Mouse (Mus musculus) CD4-positive, CD25-positive, alpha-beta regulatory T cell, adult 2 months (primary cell): Measurements from ENCODE around the gene Smyd1.

ENCODE experiments used
- DNase-seq: peaks from one replicate; pipeline ENCODE4 v3.0.0-alpha.2; 2012; ENCODE audit warnings: low read depth, low spot score

The Smyd1 gene

GRCm38 (mm10) chr6:71208691-71209090 lies 113.3 kb downstream of the Smyd1 start:
- DNase-seq = no peak

DNA sequence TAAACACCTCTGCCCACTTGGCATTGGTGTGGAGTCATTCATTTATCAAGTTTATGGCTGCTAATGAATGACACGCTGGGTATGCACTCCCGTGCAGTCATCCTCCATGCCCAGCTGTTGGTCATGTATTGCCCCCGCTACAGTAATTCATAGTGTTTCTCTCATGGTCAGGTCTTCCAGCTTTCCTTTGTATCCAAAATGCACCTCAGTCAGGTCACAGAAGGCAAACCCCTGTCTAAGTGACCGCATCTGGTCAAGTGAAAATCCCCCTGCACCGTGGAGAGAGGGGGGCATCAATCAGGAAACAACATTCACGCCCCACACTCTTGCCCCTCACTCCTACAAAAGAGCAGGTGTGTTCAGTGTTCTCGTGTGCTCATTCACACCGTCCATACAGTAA lies 117.9 kb downstream of the Smyd1 start:
- DNase-seq = no peak

GRCm38 (mm10) chr6:71203674-71204073 lies 118.4 kb downstream of the Smyd1 start:
- DNase-seq = no peak

DNA sequence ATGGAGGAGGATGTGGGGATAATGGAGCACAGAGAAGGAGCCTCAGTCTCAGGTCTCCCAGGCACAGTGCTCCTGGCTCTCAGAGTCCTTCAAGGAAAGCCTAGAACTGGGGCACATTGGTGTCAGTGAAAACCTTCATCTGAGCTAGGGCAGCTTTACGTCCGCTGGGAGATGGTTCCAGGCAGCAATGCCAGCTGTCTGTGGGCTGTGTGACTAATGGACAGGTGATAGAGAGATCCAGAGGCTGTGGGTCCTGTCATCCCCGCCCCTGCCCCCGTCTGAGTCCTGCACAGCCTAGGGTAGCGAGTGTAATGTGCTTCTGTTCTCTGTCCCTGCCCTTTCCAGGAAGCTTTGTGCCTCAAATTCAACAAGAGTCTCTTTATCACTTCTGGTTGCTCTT lies 120.1 kb downstream of the Smyd1 start:
- DNase-seq = no peak

GRCm38 (mm10) chr6:71199612-71200011 lies 122.4 kb downstream of the Smyd1 start, which contains the start of gene Fabp1:
Fabp1 (plus strand) TSS chr6:71199827.
- DNase-seq = no peak

GRCm38 (mm10) chr6:71197636-71198535 lies 124.1 kb downstream of the Smyd1 start:
- DNase-seq = no peak

GRCm38 (mm10) chr6:71196107-71196506 lies 125.9 kb downstream of the Smyd1 start:
- no peak for DNase-seq

DNA sequence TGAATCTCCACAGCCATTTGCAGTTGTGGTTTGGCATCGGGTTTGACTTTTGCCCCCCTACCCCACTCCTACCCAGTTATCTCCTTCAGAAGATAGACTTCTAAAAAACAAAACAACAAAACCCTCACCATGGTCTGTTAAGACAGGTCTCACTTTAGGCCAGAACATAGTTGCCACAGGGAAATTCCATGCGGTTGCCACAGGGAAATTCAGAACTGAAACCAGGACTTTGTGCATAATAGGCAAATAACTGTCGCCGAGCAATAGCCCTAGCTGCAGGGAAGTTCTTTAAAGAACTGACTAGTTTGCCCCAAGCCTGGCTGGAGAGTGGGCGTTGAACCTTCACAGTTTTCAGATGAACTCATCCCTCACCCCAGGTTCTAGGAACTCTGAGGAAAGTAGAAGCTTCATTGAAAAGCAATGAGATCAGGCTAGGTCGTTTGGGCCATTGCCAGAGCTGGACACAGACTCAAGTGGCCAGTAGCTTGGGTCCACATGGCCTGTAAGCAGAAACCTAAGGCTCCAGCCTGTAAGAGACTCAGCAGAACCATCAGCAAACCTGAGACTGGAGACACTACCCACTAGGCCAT lies 128.8 kb downstream of the Smyd1 start:
- DNase-seq = no peak

DNA sequence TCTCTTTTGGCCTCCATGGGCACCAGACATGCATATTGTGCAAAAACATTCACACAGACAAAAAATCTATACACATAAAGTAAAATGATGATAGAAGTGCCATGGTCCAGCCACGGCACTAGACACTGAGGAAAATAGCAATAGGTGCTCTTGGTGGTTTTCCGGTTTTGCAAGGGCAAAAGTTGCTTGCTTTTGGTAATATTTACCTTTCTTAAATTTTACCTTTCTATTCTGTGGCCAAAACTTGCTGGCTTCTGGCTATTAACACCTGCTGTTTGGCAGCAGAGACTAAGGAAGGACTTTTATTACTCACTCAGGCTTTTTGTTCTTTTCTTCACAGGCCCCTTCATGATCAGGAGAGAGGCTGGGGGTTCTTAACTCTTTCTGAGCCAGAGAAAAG lies 131.5 kb downstream of the Smyd1 start:
- no peak for DNase-seq

DNA sequence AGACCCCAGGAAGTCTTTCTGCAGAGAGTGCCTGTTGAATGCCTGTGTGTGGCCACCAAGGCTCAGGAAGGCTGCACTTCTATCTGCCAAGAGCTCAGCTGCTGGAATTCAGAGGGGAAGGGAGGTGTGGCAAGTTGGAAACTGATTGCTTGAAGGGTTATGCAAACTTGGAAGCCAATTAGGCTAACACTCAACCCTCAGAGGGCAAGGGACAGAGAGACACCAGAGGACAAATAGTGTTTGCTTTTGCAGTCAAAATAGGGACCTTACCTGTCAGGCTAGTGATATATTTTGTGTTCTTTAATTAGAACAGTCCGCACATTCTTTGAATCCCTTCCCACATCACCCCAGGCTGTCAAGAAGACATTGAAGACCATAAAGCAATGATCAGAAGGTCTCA lies 132.5 kb downstream of the Smyd1 start:
- no peak for DNase-seq

DNA sequence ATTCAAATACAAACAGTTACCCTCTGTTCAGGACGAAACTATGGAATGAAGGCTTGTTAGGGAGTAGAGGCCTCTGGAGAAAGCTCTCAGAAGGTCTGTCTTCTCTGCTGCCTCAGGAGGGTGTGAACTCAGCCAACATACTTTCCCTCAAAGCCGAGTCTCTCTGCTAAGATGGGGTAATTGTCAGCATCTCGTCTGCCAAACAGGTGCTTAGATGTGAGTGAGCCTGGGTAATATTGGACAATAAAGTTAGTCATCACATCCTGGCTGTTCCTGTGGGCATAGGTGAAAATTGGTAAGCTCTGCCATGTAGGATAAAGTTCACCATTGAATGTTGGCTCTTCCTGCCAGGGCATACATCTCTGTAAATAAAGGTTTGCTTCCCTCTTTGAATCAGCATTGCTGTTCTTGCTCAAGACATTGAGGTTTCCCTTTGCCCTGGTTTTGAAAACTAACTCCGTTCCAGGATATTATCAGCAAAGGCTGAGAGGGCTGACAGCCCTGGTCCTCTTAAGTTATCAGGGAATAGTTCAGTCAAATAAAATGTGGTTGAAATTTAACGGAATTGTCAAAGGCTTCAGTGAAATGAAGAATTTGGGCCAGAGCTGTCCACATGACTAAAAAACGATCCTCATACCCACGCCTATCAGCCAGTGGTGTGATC lies 137.0 kb downstream of the Smyd1 start:
- DNase-seq = no peak

DNA sequence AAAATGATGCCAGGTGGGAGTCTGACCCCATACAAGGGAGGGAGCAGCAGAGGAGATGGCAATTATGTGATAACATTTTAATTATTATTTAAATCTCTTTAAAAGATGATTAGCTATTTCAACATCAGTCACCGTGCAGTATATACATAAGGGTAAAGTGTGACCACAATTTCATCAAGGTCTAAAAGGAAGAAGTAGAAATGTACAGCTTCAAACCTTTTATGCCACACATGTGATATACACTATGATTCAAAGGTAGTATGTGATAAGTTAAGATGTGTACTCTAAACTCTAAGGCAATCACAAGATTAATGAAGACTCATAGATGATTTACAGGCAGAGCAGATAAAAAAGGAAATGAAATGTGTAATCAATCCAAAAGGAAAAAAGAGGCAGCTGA lies 141.4 kb downstream of the Smyd1 start:
- no peak for DNase-seq

DNA sequence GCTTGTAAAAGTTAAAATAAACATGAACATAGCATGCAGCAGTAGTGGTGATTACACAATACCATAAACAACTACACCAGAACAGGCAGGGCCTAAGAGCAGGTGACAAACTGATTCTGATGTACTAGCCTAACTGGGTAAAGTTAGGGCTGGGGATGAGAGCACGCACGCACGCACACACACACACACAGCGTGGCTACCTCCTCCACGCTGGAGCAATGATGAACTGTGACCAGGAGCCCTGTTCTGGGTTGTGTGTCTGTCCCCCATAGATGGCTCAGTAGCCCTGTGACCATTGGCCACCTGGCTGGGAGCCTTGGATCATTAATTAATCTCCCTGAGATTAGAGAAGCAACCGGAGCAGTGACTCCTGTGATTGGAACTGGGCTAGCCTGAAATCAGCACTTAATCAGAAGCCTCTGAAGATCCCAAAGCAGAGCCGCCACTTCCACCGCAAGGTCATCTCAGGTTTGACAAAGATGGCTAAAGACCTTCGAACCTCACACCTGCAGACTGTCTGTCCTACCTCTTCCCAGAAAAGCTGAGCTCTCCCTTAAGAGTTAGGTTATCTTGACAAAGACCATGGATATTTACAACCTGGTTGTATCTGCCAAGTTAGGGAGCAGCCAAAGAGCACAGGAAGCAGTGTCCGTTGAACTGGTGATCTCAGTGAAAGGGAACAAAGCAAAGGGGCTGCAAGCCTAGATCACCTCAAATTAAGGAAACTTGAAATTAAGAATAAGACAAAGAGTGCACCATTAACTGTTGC lies 149.0 kb downstream of the Smyd1 start:
- no peak for DNase-seq

- DNase-seq = peak; percentile 71
Measured at GRCm38 (mm10) chr6:71166551-71167169, 155.4 kb downstream of the Smyd1 start.

GRCm38 (mm10) chr6:71164394-71164793 lies 157.6 kb downstream of the Smyd1 start:
- no peak for DNase-seq
